Mouse (Mus musculus) myocyte (in vitro differentiated cells): Measurements from ENCODE around the gene Tnfaip8l2.

ENCODE experiments used
- E2F4 ChIP-seq: IDR thresholded peaks from one replicate; pipeline ENCODE4 v1.6.1; 2011; ENCODE audit warnings: mild to moderate bottlenecking, control low read depth, moderate library complexity; ENCODE audit not compliant: insufficient read depth
- MAX ChIP-seq: IDR thresholded peaks from one replicate; pipeline ENCODE4 v1.6.1; 2011; ENCODE audit warnings: low read depth, mild to moderate bottlenecking, control low read depth
- MYOD1 ChIP-seq, 3 experiments: IDR thresholded peaks; one replicate each; pipeline ENCODE4 v1.6.1; 2011; ENCODE audit warnings: control low read depth in 2 of 3, low read depth in 2 of 3, mild to moderate bottlenecking in 2 of 3, moderate library complexity in 1 of 3; ENCODE audit not compliant: insufficient read length in 2 of 3, control insufficient read depth in 1 of 3
- POLR2A ChIP-seq: IDR thresholded peaks from one replicate; pipeline ENCODE4 v1.6.1; 2011; ENCODE audit warnings: low read depth, mild to moderate bottlenecking, control low read depth, moderate library complexity; ENCODE audit not compliant: insufficient read length
- POLR2AphosphoS2 ChIP-seq: IDR thresholded peaks from one replicate; pipeline ENCODE4 v1.6.1; 2011; ENCODE audit warnings: low read depth, control low read depth; ENCODE audit not compliant: insufficient read length
- TCF12 ChIP-seq: IDR thresholded peaks from one replicate; pipeline ENCODE4 v1.6.1; 2011; ENCODE audit warnings: mild to moderate bottlenecking, control low read depth; ENCODE audit not compliant: poor library complexity, insufficient read depth, severe bottlenecking

GRCm38 (mm10) chr3:95140795-95141194, 1.4 kb downstream of the Tnfaip8l2 start:
- TF ChIP-seq POLR2AphosphoS2: no peak
- TF ChIP-seq MAX: no peak
- TF ChIP-seq E2F4: no peak
- TF ChIP-seq POLR2A: no peak
- no peak for TF ChIP-seq TCF12
- TF ChIP-seq MYOD1 (IDR thresholded peaks at IDR 0.05; ENCODE audit: control insufficient read depth in 1 of 3, insufficient read length in 2 of 3, low read depth in 2 of 3): no peak
